Mouse (Mus musculus): ENCODE measurements around the gene Mapk10.

- TF ChIP-seq POLR2A (IDR thresholded peaks at IDR 0.05; ENCODE audit: control insufficient read depth, extremely low read depth, insufficient read depth, low read length, poor library complexity) (no peak), CTCF (IDR thresholded peaks at IDR 0.05; ENCODE audit: borderline replicate concordance, control insufficient read depth, extremely low read depth, insufficient read depth, low read length, poor library complexity) (no peak)
Observed at GRCm38 (mm10) chr5:103017637-103018036, 193.5 kb downstream of the Mapk10 start.

Measured in thymus, adult 2 months (tissue).